Mouse (Mus musculus): ENCODE results near the gene Exosc8. TPM values are rescaled to one million over a fixed set of nuclear protein-coding genes. Genes with fewer than 3 reads are reported as not detected.

Gene Exosc8
- polyA plus RNA-seq, 1 experiment from 2014 or later: 146 TPM

DNA sequence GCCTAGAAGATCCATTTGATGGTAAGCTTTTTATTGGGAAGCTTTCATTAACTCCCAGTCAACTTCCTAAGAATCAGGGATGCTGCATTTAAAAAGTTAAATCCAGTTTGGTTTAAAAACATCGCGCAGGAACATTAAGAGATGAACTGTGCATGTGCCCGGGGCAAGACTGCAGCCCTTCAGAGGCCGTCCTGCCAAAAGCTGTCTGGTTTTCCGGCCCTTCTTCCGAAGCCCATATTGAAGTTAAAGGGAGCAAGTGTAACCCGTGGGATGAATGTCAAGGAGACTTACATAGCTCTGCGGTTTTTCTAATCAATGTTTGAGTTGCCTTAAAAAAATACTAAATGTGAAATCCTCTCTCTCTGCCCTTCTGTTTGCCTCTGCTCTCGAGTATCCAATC lies 24.0 kb upstream of the Exosc8 start:
- ATAC-seq (ENCODE audit: insufficient number of reproducible peaks, insufficient read depth, low FRiP score, low TSS enrichment): no peak
- no peaks in the 10 kb centered on the region for H3K9me3 ChIP-seq
- no peaks in the 10 kb centered on the region for H3K36me3 ChIP-seq
- H3K27ac ChIP-seq: no peak overlapping the region
- H3K4me3 ChIP-seq: no peak overlapping the region
- H3K27me3 ChIP-seq: no peaks in the 10 kb centered on the region
- 70% methylated on average over 9 of the region's 9 CpGs for WGBS
- no peak overlapping the region for H3K9ac ChIP-seq
- peaks cover 23% of the 10 kb centered on the region for H3K4me1 ChIP-seq
- H3K4me2 ChIP-seq (replicated peaks): no peak overlapping the region

DNA sequence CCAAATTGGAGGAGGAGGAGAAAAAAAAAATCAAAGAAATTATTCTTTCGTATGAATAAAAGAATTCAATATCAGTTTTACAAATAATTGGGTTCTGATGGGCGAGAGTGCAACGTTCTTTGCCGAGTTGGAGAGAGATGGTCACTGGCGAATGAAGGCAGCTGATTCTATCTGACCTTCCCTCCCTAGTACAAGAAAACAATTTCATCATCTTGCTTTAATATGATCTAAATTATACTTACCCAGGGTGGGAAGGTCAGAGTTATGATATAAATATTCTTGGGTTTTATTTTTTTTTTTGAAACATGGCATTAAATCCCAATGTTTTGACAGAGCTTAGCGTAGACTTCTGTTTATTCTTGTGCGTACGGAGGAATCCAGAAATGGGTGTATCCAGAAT lies 22.3 kb upstream of the Exosc8 start:
- 74% methylated on average over 8 of the region's 8 CpGs for WGBS
- no peaks in the 10 kb centered on the region for H3K9me3 ChIP-seq
- no peaks in the 10 kb centered on the region for H3K27me3 ChIP-seq
- H3K4me2 ChIP-seq (replicated peaks): no peak overlapping the region; the same call in 1 of the 2 replicates
- H3K4me3 ChIP-seq: no peak overlapping the region
- peaks cover 19% of the 10 kb centered on the region for H3K4me1 ChIP-seq
- no peak overlapping the region for H3K9ac ChIP-seq
- peaks cover 1% of the 10 kb centered on the region; the same call in 1 of the 2 replicates for H3K36me3 ChIP-seq
- no peak for ATAC-seq (ENCODE audit: insufficient number of reproducible peaks, insufficient read depth, low FRiP score, low TSS enrichment)
- no peak overlapping the region for H3K27ac ChIP-seq

DNA sequence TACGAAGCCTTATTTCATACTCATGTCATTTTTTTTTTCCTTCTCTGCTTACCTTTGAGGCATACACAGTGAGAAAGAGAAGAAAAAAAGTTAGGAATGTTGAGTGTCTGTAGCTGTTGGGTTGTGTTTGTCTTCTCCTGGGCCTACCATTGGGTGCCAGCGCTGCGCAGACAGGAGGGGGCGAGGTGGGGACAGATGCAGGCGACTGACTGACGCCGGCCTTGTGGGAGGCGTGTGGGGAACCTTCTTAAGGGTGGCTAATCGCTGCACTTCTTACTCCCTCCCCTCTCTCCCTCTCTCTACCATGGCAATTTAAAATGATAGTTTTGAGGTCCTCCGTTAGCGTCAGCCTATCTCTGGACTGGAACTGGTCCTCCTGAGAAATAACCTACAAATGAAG lies 20.9 kb upstream of the Exosc8 start:
- H3K4me2 ChIP-seq (replicated peaks): peak overlapping the region; percentile 95
- no peaks in the 10 kb centered on the region for H3K9me3 ChIP-seq
- H3K36me3 ChIP-seq: peaks cover 15% of the 10 kb centered on the region
- peak overlapping the region; percentile 66 for H3K4me3 ChIP-seq
- H3K27ac ChIP-seq: peak overlapping the region; percentile 80
- peaks cover 19% of the 10 kb centered on the region for H3K4me1 ChIP-seq
- H3K9ac ChIP-seq: peak overlapping the region; percentile 71
- ATAC-seq (ENCODE audit: insufficient number of reproducible peaks, insufficient read depth, low FRiP score, low TSS enrichment): no peak; the same call in 1 of the 2 replicates
- WGBS: under 1% methylated on average over 11 of the region's 11 CpGs
- H3K27me3 ChIP-seq: no peaks in the 10 kb centered on the region

DNA sequence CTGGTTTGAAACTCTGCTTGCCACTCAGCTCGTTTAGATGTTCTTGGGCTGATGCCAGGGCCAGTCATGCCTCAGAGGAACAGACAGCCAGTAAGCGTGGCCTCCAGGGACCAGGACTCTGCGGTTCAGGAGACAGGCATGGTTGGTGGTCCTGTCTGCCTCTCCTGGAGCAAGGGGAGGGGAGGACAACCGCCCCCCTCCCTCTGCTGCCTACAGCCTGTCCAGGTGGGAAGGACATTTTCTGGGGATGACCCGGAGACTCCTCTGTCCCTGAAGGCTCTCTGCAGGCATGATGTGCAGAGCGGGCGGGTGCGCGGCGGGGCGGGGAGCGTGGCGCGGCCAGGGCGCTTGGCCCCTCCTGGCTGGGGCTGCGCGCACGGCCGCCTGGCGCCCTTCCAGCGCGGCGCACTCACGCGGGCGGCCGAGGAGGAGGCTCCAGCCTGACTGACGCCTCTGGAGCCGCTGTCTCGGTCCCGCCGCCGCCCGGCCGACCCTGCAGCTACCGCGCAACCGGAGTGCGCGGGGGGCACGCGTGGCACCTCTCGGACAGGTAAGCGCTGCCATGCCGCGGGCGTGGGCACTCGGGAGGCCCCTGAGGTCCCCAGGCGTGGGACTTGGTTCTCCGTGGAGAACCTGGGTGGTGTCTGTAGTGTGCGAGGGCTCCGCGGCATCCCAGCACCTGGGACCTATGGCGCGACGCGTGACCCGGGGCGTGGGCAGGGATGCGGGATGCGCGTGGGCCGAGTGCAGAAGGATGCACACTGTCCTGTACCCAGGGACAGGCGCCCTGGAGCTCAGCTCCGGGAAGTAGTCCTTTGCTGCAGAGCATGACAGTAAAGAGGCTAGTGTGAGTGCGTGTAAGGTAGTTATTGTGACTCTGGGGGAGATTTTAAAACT lies 20.2 kb upstream of the Exosc8 start, which contains the start of gene Smad9:
Smad9 (plus strand) TSS at position 438 of the 897 bp plus-strand sequence.
- Histone ChIP-seq H3K9me3 (no peaks in the 10 kb centered on the region), H3K27ac (peak within 1 kb of the TSS; percentile 80), H3K27me3 (no peaks in the 10 kb centered on the region), H3K4me1 (peaks cover 19% of the 10 kb centered on the region), H3K9ac (peak within 1 kb of the TSS; percentile 71), H3K4me3 (peak within 1 kb of the TSS; percentile 66), H3K36me3 (peaks cover 21% of the 10 kb centered on the region), H3K4me2 (replicated peaks) (peak within 1 kb of the TSS; percentile 95)
- peak; percentile 83 for ATAC-seq (ENCODE audit: insufficient number of reproducible peaks, insufficient read depth, low FRiP score, low TSS enrichment)
- under 1% methylated on average over 63 of the region's 66 CpGs for WGBS

DNA sequence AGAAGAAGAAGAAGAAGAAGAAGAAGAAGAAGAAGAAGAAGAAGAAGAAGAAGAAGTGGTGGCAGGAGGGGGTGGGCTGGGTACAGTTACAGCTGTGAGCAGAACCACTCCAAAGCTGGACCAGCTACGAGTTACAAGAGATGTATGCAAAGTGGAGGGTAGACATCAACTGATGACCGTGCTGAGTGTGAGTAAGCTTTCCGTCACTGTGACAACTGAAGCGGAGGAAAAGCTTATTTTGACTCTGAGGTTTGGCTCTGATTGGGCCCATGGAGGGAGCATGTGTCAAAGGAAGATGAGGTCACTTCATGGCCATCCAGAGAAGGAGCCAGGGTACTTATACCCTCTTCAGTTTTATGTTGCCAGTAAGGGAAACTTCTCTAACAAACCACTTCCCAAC lies 18.2 kb upstream of the Exosc8 start:
- Histone ChIP-seq H3K36me3 (peaks cover 39% of the 10 kb centered on the region), H3K9me3 (no peaks in the 10 kb centered on the region), H3K27ac (no peak overlapping the region), H3K9ac (no peak overlapping the region), H3K4me3 (no peak overlapping the region), H3K4me2 (replicated peaks) (no peak overlapping the region), H3K4me1 (peaks cover 19% of the 10 kb centered on the region), H3K27me3 (no peaks in the 10 kb centered on the region)
- ATAC-seq (ENCODE audit: insufficient number of reproducible peaks, insufficient read depth, low FRiP score, low TSS enrichment): no peak
- 80% methylated on average over 4 of the region's 4 CpGs for WGBS

DNA sequence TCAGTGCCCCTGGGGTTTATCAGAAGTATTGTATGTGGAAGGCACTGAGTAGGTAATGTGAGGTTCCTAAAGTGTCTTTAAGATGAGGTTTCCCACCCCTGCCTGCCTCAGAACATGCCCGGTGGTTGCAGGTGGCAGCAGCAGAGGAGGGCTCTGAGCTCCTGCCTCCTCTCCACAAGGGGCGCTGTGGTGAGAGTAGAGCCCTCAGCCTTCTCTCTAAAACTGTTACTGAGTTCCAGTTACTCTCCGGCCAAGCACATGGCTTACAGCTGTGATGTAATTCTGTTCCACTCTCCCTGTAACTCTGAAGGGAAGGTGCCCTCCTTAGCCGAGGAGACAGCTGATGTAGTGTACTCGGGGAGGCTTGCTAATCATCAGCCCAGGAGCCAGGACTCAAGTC lies 10.6 kb upstream of the Exosc8 start:
- no peak overlapping the region for H3K27ac ChIP-seq
- no peaks in the 10 kb centered on the region for H3K27me3 ChIP-seq
- ATAC-seq (ENCODE audit: insufficient number of reproducible peaks, insufficient read depth, low FRiP score, low TSS enrichment): no peak
- no peaks in the 10 kb centered on the region for H3K9me3 ChIP-seq
- H3K36me3 ChIP-seq: peaks cover 96% of the 10 kb centered on the region
- 51% methylated on average over 5 of the region's 5 CpGs for WGBS
- H3K4me3 ChIP-seq: no peak overlapping the region
- H3K4me2 ChIP-seq (replicated peaks): no peak overlapping the region
- H3K9ac ChIP-seq: no peak overlapping the region
- no peaks in the 10 kb centered on the region for H3K4me1 ChIP-seq

DNA sequence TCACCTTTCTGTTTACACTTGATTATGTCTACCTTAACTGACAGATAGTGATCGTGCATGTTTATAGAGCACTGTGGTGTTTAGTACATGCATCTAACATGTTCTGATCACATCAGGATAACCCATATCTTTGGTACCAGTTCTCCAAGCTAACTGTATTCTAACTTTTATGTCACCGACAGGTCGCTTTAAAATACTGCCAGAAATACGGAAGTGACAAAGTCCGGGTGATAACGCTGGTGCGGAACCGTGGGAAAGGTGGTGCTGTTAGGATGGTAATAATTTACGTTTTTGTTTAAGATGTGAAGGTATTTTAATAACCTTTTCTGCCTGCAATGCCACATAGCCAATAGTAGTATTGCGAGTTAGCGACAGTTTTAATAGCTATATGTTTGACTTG lies 6.8 kb upstream of the Exosc8 start:
- no peak overlapping the region for H3K9ac ChIP-seq
- 97% methylated on average over 11 of the region's 11 CpGs for WGBS
- no peaks in the 10 kb centered on the region for H3K9me3 ChIP-seq
- H3K4me3 ChIP-seq: no peak overlapping the region
- peaks cover 72% of the 10 kb centered on the region for H3K36me3 ChIP-seq
- no peak for ATAC-seq (ENCODE audit: insufficient number of reproducible peaks, insufficient read depth, low FRiP score, low TSS enrichment)
- H3K27me3 ChIP-seq: no peaks in the 10 kb centered on the region
- no peak overlapping the region for H3K4me2 ChIP-seq (replicated peaks)
- H3K27ac ChIP-seq: no peak overlapping the region
- no peaks in the 10 kb centered on the region for H3K4me1 ChIP-seq

DNA sequence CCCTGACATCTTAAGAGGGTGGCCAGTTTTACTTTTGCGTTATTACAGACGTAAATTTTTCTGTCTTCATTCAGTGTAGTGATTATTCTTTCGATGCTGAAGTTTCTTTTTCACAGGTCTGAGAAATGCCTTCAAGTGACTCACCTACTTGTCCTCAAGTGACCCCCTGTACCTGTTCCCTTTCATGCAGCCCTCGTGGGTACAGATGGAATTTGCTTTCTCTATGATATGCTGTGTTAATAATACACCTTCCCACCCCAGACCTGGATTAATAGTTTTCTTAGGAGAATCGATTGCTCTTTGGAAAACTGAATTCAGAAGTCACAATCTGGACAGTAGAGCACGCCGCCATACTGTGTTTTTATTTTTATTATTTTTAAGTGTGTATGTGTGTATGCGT lies 2.1 kb upstream of the Exosc8 start:
- Histone ChIP-seq H3K27ac (no peak overlapping the region), H3K4me1 (0 out of 2 replicates have a peak, but pooled peaks cover 3% of the 10 kb centered on the region), H3K4me3 (no peak overlapping the region), H3K4me2 (replicated peaks) (no peak overlapping the region), H3K27me3 (no peaks in the 10 kb centered on the region), H3K9ac (no peak overlapping the region), H3K9me3 (no peaks in the 10 kb centered on the region), H3K36me3 (peaks cover 33% of the 10 kb centered on the region)
- 96% methylated on average over 8 of the region's 8 CpGs for WGBS
- no peak for ATAC-seq (ENCODE audit: insufficient number of reproducible peaks, insufficient read depth, low FRiP score, low TSS enrichment)

DNA sequence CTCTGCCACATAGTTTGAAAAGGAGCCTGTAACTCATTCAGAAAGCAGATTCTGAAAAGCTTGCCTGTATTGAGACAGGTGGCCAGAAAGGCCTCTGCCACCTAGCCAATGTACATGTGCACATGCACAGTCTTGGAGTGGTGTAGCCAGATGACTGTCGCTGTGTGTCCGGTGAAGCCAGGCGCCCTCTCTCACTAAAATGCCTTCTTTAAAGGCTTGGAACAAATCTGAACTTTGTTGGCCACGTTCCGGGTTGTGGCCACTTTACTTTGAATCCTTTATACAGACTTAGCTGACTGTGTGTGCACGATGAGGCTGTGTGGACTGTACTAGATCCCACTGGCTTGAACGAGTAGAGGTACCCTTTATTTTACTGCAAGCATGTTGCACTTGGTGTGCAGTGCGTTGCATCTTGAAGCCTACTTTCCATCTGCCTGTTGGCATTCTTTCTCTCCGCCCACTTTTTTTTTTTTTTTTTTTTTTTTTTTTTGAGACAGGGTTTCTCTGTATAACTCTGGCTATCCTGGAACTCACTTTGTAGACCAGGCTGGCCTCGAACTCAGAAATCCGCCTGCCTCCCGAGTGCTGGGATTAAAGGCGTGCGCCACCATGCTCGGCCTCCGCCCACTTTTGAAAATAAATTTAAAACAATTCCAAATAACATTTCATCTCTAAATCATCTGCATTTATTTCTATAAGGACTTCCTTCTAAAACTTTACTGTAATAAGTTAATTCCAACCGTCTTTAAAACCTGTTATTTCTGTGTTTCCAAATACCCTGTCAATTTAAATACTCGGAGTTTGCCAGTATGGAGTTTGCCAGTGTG lies 1.1 kb upstream of the Exosc8 start:
- Histone ChIP-seq H3K9me3 (no peaks in the 10 kb centered on the region), H3K27ac (peak overlapping the region; percentile 99), H3K4me3 (peak overlapping the region; percentile 69), H3K36me3 (peaks cover 30% of the 10 kb centered on the region), H3K27me3 (no peaks in the 10 kb centered on the region), H3K9ac (peak overlapping the region; percentile 85), H3K4me1 (0 out of 2 replicates have a peak, but pooled peaks cover 3% of the 10 kb centered on the region), H3K4me2 (replicated peaks) (peak overlapping the region; percentile 81)
- no peak for ATAC-seq (ENCODE audit: insufficient number of reproducible peaks, insufficient read depth, low FRiP score, low TSS enrichment)
- 56% methylated on average over 18 of the region's 18 CpGs for WGBS

DNA sequence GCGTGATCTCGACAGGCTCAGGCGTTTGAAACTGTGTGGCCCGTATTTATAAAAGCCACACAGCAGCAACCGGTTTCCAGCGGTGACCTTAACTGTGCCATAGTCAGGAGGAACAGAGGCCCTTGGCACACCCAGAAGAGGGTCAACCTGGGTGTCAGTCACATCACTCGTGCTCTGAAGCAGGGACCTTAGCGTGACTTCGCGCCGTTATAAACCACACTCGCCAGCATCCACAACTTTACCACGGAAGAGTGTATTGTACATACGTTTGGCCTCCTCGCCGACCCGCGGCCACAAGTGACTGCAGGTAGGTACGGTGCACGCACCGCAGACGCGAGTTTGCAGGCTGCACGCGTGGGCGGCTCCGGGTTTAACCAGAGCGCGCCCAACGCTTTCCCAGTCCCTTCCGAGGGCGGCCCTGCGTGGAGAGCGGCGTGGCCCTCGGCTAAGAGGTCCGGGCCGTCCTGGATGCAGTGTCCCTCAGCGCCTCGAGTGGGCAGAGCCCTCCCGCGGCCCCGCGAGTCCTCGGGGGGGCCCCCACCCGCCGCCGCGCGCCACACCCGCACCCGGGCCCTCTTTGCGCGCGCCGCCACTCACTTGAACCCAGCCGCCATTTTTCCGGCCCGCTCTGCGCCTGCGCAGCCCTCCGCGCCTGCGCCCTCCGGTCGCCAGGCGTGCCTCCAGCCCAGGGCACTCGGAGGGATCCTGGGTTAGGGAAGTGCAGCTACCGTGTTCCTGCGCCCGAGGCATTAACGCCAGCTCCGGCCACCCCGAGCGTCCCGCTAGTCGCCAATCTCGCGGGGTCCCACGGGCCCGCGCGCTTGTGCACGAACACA lies 564 bp downstream of the Exosc8 start:
- Histone ChIP-seq H3K27ac (peak overlapping the region; percentile 99), H3K4me2 (replicated peaks) (peak overlapping the region; percentile 81), H3K9ac (peak overlapping the region; percentile 85), H3K4me1 (0 out of 2 replicates have a peak, but pooled peaks cover 3% of the 10 kb centered on the region), H3K27me3 (no peaks in the 10 kb centered on the region), H3K36me3 (peaks cover 33% of the 10 kb centered on the region), H3K4me3 (peak overlapping the region; percentile 69), H3K9me3 (no peaks in the 10 kb centered on the region)
- 1% methylated on average over 83 of the region's 84 CpGs for WGBS
- peak; percentile 92 for ATAC-seq (ENCODE audit: insufficient number of reproducible peaks, insufficient read depth, low FRiP score, low TSS enrichment)

DNA sequence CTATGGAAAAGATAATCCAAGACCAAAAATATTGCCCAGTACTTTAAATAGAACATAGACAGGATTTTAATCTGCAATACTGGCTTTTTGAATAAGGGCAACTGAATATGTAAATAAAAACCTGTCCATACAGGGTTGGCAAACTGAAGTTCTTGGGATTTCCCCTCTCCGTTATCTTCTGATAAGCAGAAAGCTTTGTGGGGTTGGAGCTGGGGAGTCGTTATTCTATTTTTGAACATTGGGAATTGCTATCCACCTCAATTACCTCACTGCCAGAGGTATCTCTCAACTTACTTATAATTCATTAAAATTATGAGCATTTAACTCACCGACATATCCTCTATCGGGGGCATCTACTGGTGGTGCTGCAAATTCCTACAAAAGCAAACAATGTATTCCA lies 2.8 kb downstream of the Exosc8 start:
- 95% methylated on average over 4 of the region's 4 CpGs for WGBS
- peaks cover 51% of the 10 kb centered on the region for H3K36me3 ChIP-seq
- no peaks in the 10 kb centered on the region for H3K9me3 ChIP-seq
- H3K4me3 ChIP-seq: no peak overlapping the region
- H3K4me2 ChIP-seq (replicated peaks): no peak overlapping the region
- H3K4me1 ChIP-seq: 0 out of 2 replicates have a peak, but pooled peaks cover 3% of the 10 kb centered on the region
- no peaks in the 10 kb centered on the region for H3K27me3 ChIP-seq
- no peak overlapping the region for H3K27ac ChIP-seq
- H3K9ac ChIP-seq: no peak overlapping the region
- no peak for ATAC-seq (ENCODE audit: insufficient number of reproducible peaks, insufficient read depth, low FRiP score, low TSS enrichment)
